Mouse (Mus musculus): ENCODE measurements around the gene Mapre3.

- TF ChIP-seq CTCF (conservative IDR thresholded peaks at IDR 0.05; ENCODE audit: low read length) (no peak), NANOG (IDR thresholded peaks at IDR 0.05; ENCODE audit: borderline replicate concordance, low read length) (no peak)
Measured at GRCm38 (mm10) chr5:30850556-30850925, 36.1 kb downstream of the Mapre3 start.

Measured in E14TG2a.4 (cell line).